Mouse (Mus musculus) heart, adult 2 months (tissue): Measurements from ENCODE around the gene Polr2e. TPM values are rescaled to one million over a fixed set of nuclear protein-coding genes. Genes with fewer than 3 reads are reported as not detected.
A peak's percentile ranks its signal among the peaks of the same experiment; 100 is the strongest.

ENCODE experiments used
- DNase-seq, 2 experiments: peaks; one replicate each; pipeline ENCODE4 v3.0.0; 2021
- H3K27ac ChIP-seq: fragments of 200-600 bp; 2 replicates; pipeline ENCODE4 v1.8.1; 2022
- H3K27me3 ChIP-seq: fragments of 200-500 bp; 2 replicates; pipeline ENCODE4 v1.6.1; 2012; ENCODE audit warnings: mild to moderate bottlenecking, low read length, inconsistent platforms, mixed read lengths; ENCODE audit not compliant: control insufficient read depth, insufficient read depth
- H3K36me3 ChIP-seq: fragments of 200-500 bp; 2 replicates; pipeline ENCODE4 v1.6.1; 2012; ENCODE audit warnings: low read length, inconsistent platforms; ENCODE audit not compliant: control insufficient read depth, insufficient read depth
- H3K4me1 ChIP-seq: fragments of 200-500 bp; 2 replicates; pipeline ENCODE4 v1.6.1; 2011; ENCODE audit warnings: low read length; ENCODE audit not compliant: control insufficient read depth, insufficient read depth
- H3K4me3 ChIP-seq: fragments of 200-600 bp; 2 replicates; pipeline ENCODE4 v1.8.1; 2022
- H3K79me2 ChIP-seq: fragments of 200-500 bp; replicated peaks from 2 replicates; pipeline ENCODE4 v1.6.1; 2012; ENCODE audit warnings: mild to moderate bottlenecking, inconsistent platforms, low read length, moderate library complexity, mixed read lengths; ENCODE audit not compliant: control insufficient read depth, insufficient read depth
- H3K9ac ChIP-seq: fragments of 200-500 bp; 2 replicates; pipeline ENCODE4 v1.6.1; 2012; ENCODE audit warnings: low read depth, mild to moderate bottlenecking, control low read depth, inconsistent platforms, low read length, mixed read lengths
- CTCF ChIP-seq: fragments of 200-600 bp; IDR thresholded peaks from 2 replicates; pipeline ENCODE4 v1.8.1; 2022; ENCODE audit warnings: antibody characterized with exemption, mild to moderate bottlenecking, moderate library complexity
- EP300 ChIP-seq: fragments of 200-500 bp; IDR thresholded peaks from 2 replicates; pipeline ENCODE4 v1.6.1; 2011; ENCODE audit warnings: low read depth, low read length, control low read depth; ENCODE audit not compliant: insufficient read depth
- POLR2A ChIP-seq: fragments of 200-500 bp; IDR thresholded peaks from 2 replicates; pipeline ENCODE4 v1.6.1; 2011; ENCODE audit warnings: mild to moderate bottlenecking, low read depth, low read length, control low read depth; ENCODE audit not compliant: insufficient read depth
- WGBS: fragments of 180-500 bp; shearing (Covaris S2); methylation state at CpG from one replicate; pipeline ENCODE4 v1.1.7; 2018; 5-methylcytosine and 5-hydroxymethylcytosine counted together
- intact Hi-C: fragments of 180-260 bp; cut with DNase I; formaldehyde crosslinking; loops from one replicate; pipeline ENCODE4 v1.15.1; 2025
- long read RNA-seq: library from polyadenylated mRNA; stranded (forward); transcript quantifications from one replicate; pipeline ENCODE4 v2.0.0, GENCODE M21; 2021
- polyA plus RNA-seq: library from polyadenylated mRNA; depleted of rRNA; stranded (reverse); fragments of >200 nt; gene quantifications from 2 replicates; pipeline ENCODE4 v1.2.3, GENCODE M21; 2012; rRNA removed
- total RNA-seq, 2 experiments: library from RNA; stranded (reverse); gene quantifications; 2 replicates each; pipeline ENCODE4 v1.2.3; 2021

The Polr2e gene
- total RNA-seq (10 to 100 TPM; 78.3 to 89.8 TPM), polyA plus RNA-seq (182 and 194 TPM in 2 replicates)
- long read RNA-seq, transcript Polr2e-201 (7 exons, 1,148 nt): major isoform, 73 of 77 reads
- long read RNA-seq, partial matches to known transcripts: 0 of 77 reads
- long read RNA-seq, other reads (novel, unspliced or antisense): 3 of 77 reads

DNA sequence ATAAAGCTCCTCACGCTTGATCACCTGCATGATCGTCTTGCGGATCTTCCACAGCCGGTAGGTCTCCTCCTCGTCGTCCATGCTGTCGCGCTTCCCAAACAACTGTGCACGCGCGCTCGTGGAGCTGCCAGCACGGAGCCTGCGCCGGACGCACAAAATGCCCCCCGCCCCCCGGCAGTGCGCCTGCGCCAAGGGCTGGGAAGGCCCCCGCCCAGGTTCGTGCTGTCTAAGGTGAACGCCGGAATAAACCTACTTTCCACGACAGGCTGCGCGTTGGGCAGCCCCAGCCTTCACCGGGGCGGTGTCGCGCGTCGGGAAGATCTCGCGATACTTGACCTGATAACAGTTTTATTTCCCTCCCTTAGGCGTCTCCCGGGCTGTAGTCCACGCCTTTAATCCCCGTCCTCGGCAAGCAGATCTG, at the start of gene Polr2e:
Gene Polr2e (minus strand): TSS at position 237 of the 421 bp plus-strand sequence.
- Histone ChIP-seq H3K4me1 (peaks cover 21% of the 10 kb centered on the region), H3K9ac (peak within 1 kb of the TSS; percentile 83), H3K36me3 (peaks cover 2% of the 10 kb centered on the region; the same call in 1 of the 2 replicates), H3K4me3 (peak within 1 kb of the TSS; percentile 98), H3K27ac (peak within 1 kb of the TSS; percentile 89), H3K27me3 (no peaks in the 10 kb centered on the region), H3K79me2 (no peaks in the 10 kb centered on the region)
- WGBS: under 1% methylated on average over 40 of the region's 40 CpGs
- intact Hi-C loops: loop anchor here (2.0 to 5.0 kb wide), 5 partner anchors 13 to 187 kb away; partner anchors contain the start of genes Abca7, Cnn2, Ptbp1 and Stk11
- TF ChIP-seq POLR2A (peak; percentile 89), EP300 (peak; percentile 98), CTCF (0 out of 2 replicates have a peak, but pooled peaks have one; percentile 9)
- peak; percentile 97 to 98 for DNase-seq

DNA sequence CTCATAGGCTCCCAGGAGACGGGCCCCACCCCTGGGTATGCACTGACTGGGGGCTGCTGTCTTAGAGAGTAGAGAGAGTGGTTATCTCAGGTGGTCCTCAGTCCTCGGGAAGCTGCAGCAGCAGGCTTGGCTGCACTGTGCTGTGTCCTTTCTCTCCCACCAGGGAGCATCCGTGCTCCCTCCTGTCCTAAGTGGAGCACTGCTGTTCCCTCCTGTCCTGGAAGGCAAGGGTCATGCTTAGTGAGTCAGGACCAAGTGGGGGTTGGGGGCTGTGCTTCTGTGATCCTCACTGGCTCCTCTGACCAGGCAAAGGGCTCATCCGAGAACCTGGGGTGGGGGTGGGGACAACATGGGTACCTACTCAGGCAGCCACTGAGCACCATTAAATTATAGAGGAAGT, 49.6 kb upstream of the Polr2e start:
- H3K9ac ChIP-seq: no peak overlapping the region
- intact Hi-C loops: no loop called here
- no peak overlapping the region for H3K4me3 ChIP-seq
- H3K4me1 ChIP-seq: peaks cover 25% of the 10 kb centered on the region
- H3K27ac ChIP-seq: no peak overlapping the region
- H3K79me2 ChIP-seq: peaks cover 7% of the 10 kb centered on the region
- TF ChIP-seq CTCF (no peak), EP300 (no peak), POLR2A (no peak)
- no peaks in the 10 kb centered on the region for H3K27me3 ChIP-seq
- peaks cover 4% of the 10 kb centered on the region; the same call in 1 of the 2 replicates for H3K36me3 ChIP-seq
- DNase-seq: no peak
- 64% methylated on average over 4 of the region's 4 CpGs for WGBS

GRCm38 (mm10) chr10:80087483-80087882, 47.9 kb upstream of the Polr2e start:
- no peak for TF ChIP-seq EP300
- H3K27ac ChIP-seq: peak overlapping the region; percentile 41; the same call in 1 of the 2 replicates
- no peak for DNase-seq
- peaks cover 4% of the 10 kb centered on the region; the same call in 1 of the 2 replicates for H3K36me3 ChIP-seq
- H3K79me2 ChIP-seq: peaks cover 2% of the 10 kb centered on the region; the same call in 1 of the 2 replicates
- WGBS: 80% methylated on average over 8 of the region's 8 CpGs
- H3K4me1 ChIP-seq: peaks cover 21% of the 10 kb centered on the region
- intact Hi-C loops: no loop called here
- H3K9ac ChIP-seq: no peak overlapping the region; the same call in 1 of the 2 replicates
- H3K27me3 ChIP-seq: no peaks in the 10 kb centered on the region
- H3K4me3 ChIP-seq: no peak overlapping the region

- Histone ChIP-seq H3K27me3 (no peaks in the 10 kb centered on the region), H3K27ac (peak overlapping the region; percentile 41), H3K9ac (peak overlapping the region; percentile 46), H3K36me3 (peaks cover 4% of the 10 kb centered on the region; the same call in 1 of the 2 replicates), H3K4me1 (peaks cover 20% of the 10 kb centered on the region), H3K79me2 (peaks cover 2% of the 10 kb centered on the region; the same call in 1 of the 2 replicates), H3K4me3 (no peak overlapping the region; the same call in 1 of the 2 replicates)
- peak in 1 of 2 experiments; percentile 56 for DNase-seq
- TF ChIP-seq CTCF (no peak), POLR2A (no peak), EP300 (no peak)
- WGBS: 28% methylated on average over 3 of the region's 3 CpGs
- intact Hi-C loops: no loop called here
These were observed 47.3 kb upstream of the Polr2e start for GRCm38 (mm10) chr10:80086847-80087246.

GRCm38 (mm10) chr10:80084817-80085487, 45.4 kb upstream of the Polr2e start:
- TF ChIP-seq POLR2A: no peak
- no peak for TF ChIP-seq CTCF
- TF ChIP-seq EP300: no peak
- intact Hi-C loops: no loop called here
- Histone ChIP-seq H3K27ac (no peak overlapping the region; the same call in 1 of the 2 replicates), H3K27me3 (no peaks in the 10 kb centered on the region), H3K9ac (no peak overlapping the region), H3K4me3 (no peak overlapping the region), H3K4me1 (peaks cover 24% of the 10 kb centered on the region), H3K36me3 (peaks cover 4% of the 10 kb centered on the region; the same call in 1 of the 2 replicates), H3K79me2 (peaks cover 2% of the 10 kb centered on the region; the same call in 1 of the 2 replicates)
- WGBS: 19% methylated on average over 9 of the region's 9 CpGs
- peak in 1 of 2 experiments; percentile 60 for DNase-seq
